Mouse (Mus musculus) lung, postnatal 0 days (tissue): Measurements from ENCODE around the gene Sgms1. TPM values are rescaled to one million over a fixed set of nuclear protein-coding genes. Genes with fewer than 3 reads are reported as not detected.

Experiments
- ATAC-seq: fragments of 200-750 bp; cut with Nextera tagmentation; 2 replicates; pipeline ENCODE4 v1.8.0; 2017; ENCODE audit warnings: moderate library complexity
- DNase-seq: peaks from one replicate; pipeline ENCODE4 v3.0.0-alpha.2; 2016; ENCODE audit warnings: low spot score
- H3K27ac ChIP-seq: fragments of 300-500 bp; sonication (generic); 2 replicates; pipeline ENCODE4 v1.5.1; 2014; ENCODE audit warnings: antibody characterized with exemption, mild to moderate bottlenecking, low read length, mixed read lengths
- H3K27me3 ChIP-seq: fragments of 300-500 bp; sonication (generic); replicated peaks from 2 replicates; pipeline ENCODE4 v1.6.1; 2014; ENCODE audit warnings: low read length, mixed read lengths; ENCODE audit not compliant: insufficient read depth
- H3K36me3 ChIP-seq: fragments of 300-500 bp; sonication (generic); 2 replicates; pipeline ENCODE4 v1.6.1; 2014; ENCODE audit warnings: low read length, mixed read lengths; ENCODE audit not compliant: insufficient read depth
- H3K4me1 ChIP-seq: fragments of 300-500 bp; sonication (generic); 2 replicates; pipeline ENCODE4 v1.6.1; 2014; ENCODE audit warnings: antibody characterized with exemption, low read depth, low read length, mixed read lengths; ENCODE audit not compliant: insufficient read depth
- H3K4me2 ChIP-seq: fragments of 300-500 bp; sonication (generic); replicated peaks from 2 replicates; pipeline ENCODE4 v1.6.1; 2014; ENCODE audit warnings: low read depth, mild to moderate bottlenecking, low read length, moderate library complexity, mixed read lengths
- H3K4me3 ChIP-seq: fragments of 300-500 bp; sonication (generic); 2 replicates; pipeline ENCODE4 v1.5.1; 2014; ENCODE audit warnings: low read depth, low read length
- H3K9ac ChIP-seq: fragments of 300-500 bp; sonication (generic); replicated peaks from 2 replicates; pipeline ENCODE4 v1.6.1; 2014; ENCODE audit warnings: low read depth, mild to moderate bottlenecking
- H3K9me3 ChIP-seq: fragments of 300-500 bp; sonication (generic); 2 replicates; pipeline ENCODE4 v1.6.1; 2016; ENCODE audit warnings: low read length, mixed read lengths
- CTCF ChIP-seq: IDR thresholded peaks from 2 replicates; pipeline ENCODE4 v1.5.1; 2016; ENCODE audit warnings: antibody characterized with exemption, mild to moderate bottlenecking
- EP300 ChIP-seq: IDR thresholded peaks from 2 replicates; pipeline ENCODE4 v1.6.1; 2016; ENCODE audit warnings: antibody characterized with exemption, mild to moderate bottlenecking, control low read depth
- WGBS: fragments of 180-500 bp; shearing (Covaris S2); extraction: QIAGEN DNeasy Blood & Tissue Kit; methylation state at CpG from one replicate; pipeline ENCODE4 v1.1.7; 2014; 5-methylcytosine and 5-hydroxymethylcytosine counted together
- polyA plus RNA-seq: library from polyadenylated mRNA; unstranded; fragments of >200 nt; fragmentation: Nextera tagmentation; extraction: Ambion mirVana; gene quantifications from 2 replicates; pipeline ENCODE4 v1.2.1, GENCODE M21; 2015

The Sgms1 gene
- polyA plus RNA-seq, 1 experiment from 2014 or later, result 59.3 TPM

DNA sequence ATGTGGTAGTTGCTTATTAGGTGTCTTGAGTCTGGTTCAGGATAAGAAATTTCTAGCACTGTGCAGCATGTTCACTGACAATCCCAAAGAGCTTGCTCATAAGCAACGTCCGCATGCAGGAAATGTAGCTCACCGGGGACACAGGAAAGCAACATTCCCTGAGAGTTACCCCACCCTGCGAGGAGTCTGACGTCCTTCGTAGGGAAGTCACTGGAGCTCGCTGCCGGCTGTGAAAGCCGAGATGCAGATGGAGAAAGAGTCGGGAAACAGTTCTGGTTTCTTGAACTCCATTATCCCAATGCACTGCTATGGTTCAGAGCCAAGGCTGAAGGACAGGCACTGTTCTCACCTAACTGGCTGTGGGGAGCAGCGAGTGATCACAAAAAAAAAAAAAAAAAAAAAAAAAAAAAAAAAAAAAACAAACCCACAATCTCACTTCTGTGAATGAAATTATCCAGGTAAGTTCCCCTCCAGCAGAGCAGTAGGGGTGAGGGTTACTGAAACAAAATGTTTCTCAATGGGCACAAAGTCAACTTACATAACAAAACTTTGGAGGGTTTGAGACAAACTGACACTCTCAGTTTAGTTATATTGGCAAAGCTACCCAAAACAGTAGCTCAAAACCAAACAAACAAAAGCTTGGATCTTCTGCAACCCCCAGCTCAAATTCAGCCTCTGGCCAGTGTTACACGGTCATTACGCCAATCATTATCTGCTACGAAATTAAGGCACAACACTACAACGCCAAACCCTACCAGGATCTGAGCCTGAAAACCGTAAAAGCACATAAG lies 15.5 kb downstream of the Sgms1 start:
- WGBS, result 52% methylated on average over 16 of the region's 16 CpGs
- 0 out of 2 replicates have a peak, but pooled peaks have one; percentile 46 for TF ChIP-seq EP300
- TF ChIP-seq CTCF, result no peak
- Histone ChIP-seq H3K9me3 (no peaks in the 10 kb centered on the region), H3K4me1 (peaks cover 35% of the 10 kb centered on the region), H3K4me3 (no peak overlapping the region), H3K27me3 (no peaks in the 10 kb centered on the region), H3K27ac (no peak overlapping the region; the same call in 1 of the 2 replicates), H3K36me3 (no peaks in the 10 kb centered on the region), H3K4me2 (no peak overlapping the region), H3K9ac (no peak overlapping the region)
- DNase-seq (peak; percentile 43), ATAC-seq (peak; percentile 27; the same call in 1 of the 2 replicates)

DNA sequence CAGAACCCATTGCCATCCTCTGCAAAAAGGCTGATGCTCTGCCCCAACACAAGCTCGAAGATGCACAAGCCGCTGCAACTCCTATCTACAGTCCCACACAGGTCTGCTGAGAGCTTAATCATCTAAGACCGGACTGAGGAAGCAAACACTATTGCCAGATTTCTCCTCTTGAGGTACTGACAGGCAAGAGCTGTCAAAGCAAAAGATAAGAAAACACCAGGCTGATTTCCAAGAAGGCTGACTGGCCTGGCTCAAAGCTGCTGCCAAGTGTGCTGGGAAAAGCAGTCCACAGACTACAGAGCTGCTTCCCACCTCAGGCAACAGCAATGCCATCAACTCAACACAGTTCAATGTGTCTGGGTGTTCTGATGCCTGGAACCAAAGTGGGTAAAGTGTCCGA lies 17.1 kb downstream of the Sgms1 start:
- peak; percentile 62 for DNase-seq
- Histone ChIP-seq H3K4me2 (no peak overlapping the region), H3K36me3 (no peaks in the 10 kb centered on the region), H3K27ac (0 out of 2 replicates have a peak overlapping the region, but pooled peaks have one; percentile 14), H3K9ac (no peak overlapping the region), H3K9me3 (no peaks in the 10 kb centered on the region), H3K4me3 (no peak overlapping the region), H3K27me3 (no peaks in the 10 kb centered on the region), H3K4me1 (peaks cover 22% of the 10 kb centered on the region)
- peak; percentile 20; the same call in 1 of the 2 replicates for ATAC-seq
- WGBS, result 43% methylated on average over 4 of the region's 4 CpGs
- no peak for TF ChIP-seq CTCF
- TF ChIP-seq EP300, result no peak

DNA sequence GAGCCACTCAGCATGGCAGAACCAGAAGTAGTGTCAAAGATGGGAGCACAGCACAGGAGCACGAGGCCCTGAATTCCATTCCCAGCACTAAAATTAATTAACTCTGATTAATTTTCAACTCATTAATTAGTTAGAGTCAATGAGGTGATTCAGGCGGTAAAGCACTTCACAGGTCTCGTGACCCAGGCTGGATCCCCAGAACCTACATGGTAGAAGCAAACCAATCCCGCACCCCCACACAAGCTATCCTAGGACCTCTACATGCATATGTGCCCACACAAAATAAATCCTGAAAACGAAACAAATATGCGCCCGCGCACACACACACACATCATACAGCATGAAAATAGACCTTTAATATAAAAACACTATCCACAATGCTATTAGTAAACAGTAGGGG lies 22.2 kb downstream of the Sgms1 start:
- no peak for TF ChIP-seq CTCF
- no peak for TF ChIP-seq EP300
- DNase-seq, result no peak
- Histone ChIP-seq H3K27me3 (no peaks in the 10 kb centered on the region), H3K4me3 (no peak overlapping the region), H3K4me1 (peaks cover 3% of the 10 kb centered on the region; the same call in 1 of the 2 replicates), H3K27ac (no peak overlapping the region), H3K36me3 (no peaks in the 10 kb centered on the region), H3K4me2 (no peak overlapping the region), H3K9me3 (no peaks in the 10 kb centered on the region), H3K9ac (no peak overlapping the region)
- no peak for ATAC-seq
- WGBS, result 95% methylated on average over 8 of the region's 8 CpGs

DNA sequence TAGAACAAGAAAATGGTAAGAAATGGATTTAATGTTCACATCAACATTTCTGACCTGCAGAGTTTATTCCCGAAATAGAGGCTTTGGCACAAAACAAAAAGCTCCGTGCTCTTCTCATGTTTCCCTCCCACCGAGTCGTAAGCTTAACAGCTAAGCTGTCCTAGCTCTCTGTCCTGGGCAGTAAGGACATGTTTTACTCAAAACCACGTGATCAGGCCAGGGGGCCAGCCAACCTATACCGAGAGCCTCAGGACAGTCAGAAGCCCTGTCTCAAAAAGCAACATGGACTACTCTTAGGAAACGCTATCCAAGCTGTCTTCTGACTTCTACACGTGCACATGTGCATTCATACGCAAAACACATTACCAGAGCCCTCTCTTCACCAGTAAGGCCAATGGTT lies 23.1 kb downstream of the Sgms1 start:
- ATAC-seq, result no peak

DNA sequence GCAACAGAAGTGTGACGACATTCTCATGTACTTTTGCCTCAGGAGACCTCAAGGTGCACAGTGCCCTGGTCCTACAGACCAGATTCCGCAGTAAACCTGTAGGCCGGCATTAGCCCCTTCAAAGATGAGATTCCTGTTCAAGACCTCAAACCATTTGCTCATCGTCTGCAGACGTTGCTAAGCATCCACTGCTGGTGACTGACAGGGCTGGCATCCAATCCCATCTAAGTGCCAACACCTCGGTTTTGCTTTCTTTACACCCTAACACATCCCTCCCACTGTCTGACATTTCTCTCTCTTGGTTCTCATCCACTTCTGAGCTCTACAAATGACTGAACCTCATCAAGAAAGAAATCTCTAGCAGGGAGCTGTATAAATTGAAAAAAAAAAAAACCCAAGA lies 24.4 kb downstream of the Sgms1 start:
- ATAC-seq (no peak), DNase-seq (no peak)
- Histone ChIP-seq H3K27ac (no peak overlapping the region), H3K4me2 (no peak overlapping the region), H3K4me3 (no peak overlapping the region), H3K4me1 (no peaks in the 10 kb centered on the region), H3K9ac (no peak overlapping the region), H3K36me3 (no peaks in the 10 kb centered on the region), H3K9me3 (no peaks in the 10 kb centered on the region), H3K27me3 (no peaks in the 10 kb centered on the region)
- WGBS, result 84% methylated on average over 6 of the region's 6 CpGs
- TF ChIP-seq CTCF (no peak), EP300 (no peak)

More for the DNA sequence above, 23.1 kb downstream of the Sgms1 start:
- TF ChIP-seq CTCF, result no peak
- no peak for TF ChIP-seq EP300
- Histone ChIP-seq H3K9ac (no peak overlapping the region), H3K27ac (no peak overlapping the region), H3K4me3 (no peak overlapping the region), H3K36me3 (no peaks in the 10 kb centered on the region), H3K9me3 (no peaks in the 10 kb centered on the region), H3K27me3 (no peaks in the 10 kb centered on the region), H3K4me1 (no peaks in the 10 kb centered on the region), H3K4me2 (no peak overlapping the region)
- WGBS, result 86% methylated on average over 9 of the region's 9 CpGs
- no peak for DNase-seq

DNA sequence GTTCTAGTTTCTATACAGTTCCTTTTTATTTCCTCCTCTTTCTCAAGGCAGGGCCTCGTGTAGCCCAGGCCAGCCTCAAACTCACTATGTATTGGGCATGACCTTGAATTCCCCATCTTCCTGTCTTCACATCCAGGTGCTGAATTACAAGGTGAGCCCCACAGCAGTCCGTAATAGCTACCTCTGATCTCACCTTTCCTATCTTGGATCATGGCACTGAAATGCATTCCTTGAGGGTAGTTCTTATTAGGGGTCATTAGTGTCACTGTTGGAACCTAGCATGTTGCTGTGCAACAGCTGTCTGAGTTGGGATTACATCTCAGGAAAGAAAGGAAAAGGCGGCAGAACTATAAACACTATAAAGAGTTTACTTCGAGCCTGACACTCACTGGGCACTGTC lies 25.9 kb downstream of the Sgms1 start:
- no peak overlapping the region for H3K9ac ChIP-seq
- no peaks in the 10 kb centered on the region for H3K9me3 ChIP-seq
- no peak overlapping the region for H3K27ac ChIP-seq
- H3K27me3 ChIP-seq, result no peaks in the 10 kb centered on the region
- TF ChIP-seq CTCF, result no peak
- no peak for TF ChIP-seq EP300
- H3K4me1 ChIP-seq, result peaks cover 3% of the 10 kb centered on the region; the same call in 1 of the 2 replicates
- WGBS, result 82% methylated on average over 4 of the region's 4 CpGs
- ATAC-seq (no peak), DNase-seq (no peak)
- no peaks in the 10 kb centered on the region for H3K36me3 ChIP-seq
- no peak overlapping the region for H3K4me3 ChIP-seq
- H3K4me2 ChIP-seq, result no peak overlapping the region
